Mouse (Mus musculus) kidney, postnatal 25 days (tissue): ENCODE results near the gene Sspo.

Source experiments
- DNase-seq, 2 experiments: peaks; one replicate each; pipeline ENCODE4 v3.0.0; 2021; ENCODE audit warnings: mixed read lengths in 2 of 2

Sspo gene

DNA sequence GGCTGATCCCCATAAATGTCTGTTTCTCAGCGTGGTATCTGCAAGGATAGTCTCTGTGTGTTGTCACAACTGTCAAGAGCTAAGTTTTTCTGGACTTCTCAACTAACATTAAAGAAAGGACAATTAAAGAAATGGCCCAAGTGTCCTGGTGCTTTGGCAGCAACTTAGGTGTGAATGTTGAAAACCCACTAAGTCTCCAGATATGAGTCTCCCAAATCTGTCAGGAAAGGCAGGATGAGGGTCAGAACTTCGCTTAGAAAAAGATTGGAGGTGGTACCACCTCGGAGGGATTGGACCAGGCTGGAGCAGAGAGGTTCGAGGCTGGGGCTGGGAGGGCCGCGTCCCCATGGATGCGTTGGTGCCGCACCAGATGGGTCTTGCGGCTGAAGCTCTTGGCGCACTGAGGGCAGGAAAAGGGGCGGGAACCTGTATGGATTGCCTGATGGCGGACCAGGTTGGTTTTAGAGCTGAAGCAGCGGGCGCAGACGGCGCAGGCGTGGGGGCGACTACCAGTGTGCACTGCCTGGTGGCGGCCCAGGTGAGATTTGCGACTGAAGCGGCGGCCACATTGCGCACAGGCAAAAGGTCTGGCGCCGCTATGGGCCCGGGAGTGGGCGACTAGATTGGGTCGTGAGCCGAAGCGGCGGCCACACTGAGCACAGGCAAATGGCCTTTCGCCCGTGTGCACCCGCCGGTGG lies 10.2 kb upstream of the Sspo start:
- DNase-seq: no peak

DNA sequence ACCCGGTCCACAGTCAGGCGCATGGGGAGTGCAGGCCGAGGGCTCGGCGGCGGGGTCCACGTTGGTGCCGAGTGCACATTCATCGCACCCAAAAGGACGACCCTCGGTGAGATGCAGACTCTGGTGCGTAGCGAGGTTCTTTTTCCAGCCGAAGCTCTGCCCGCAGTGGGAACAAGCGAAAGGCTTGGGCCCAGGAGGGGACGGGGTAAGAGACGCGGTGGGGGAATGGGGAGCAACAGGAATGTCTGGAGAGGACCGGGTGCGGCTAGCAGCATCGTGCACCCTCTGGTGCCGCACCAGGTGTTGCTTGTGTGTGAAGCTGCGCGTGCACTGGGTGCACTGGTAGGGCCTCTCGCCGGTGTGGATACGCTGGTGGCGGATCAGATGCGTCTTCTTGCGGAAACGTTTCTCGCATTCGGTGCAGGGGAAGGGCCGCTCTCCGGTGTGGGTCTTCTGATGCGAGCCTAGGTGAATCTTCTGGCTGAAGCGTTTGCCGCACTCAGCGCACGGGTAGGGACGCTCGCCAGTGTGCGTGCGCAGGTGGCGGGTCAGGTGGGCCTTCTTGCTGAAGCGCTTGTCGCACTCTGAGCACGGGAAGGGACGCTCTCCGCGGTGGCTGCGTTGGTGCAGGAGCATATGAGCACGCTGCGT lies 9.4 kb upstream of the Sspo start:
- no peak for DNase-seq

GRCm38 (mm10) chr6:48439654-48440053 lies 8.4 kb upstream of the Sspo start:
- no peak for DNase-seq

GRCm38 (mm10) chr6:48440306-48441014 lies 7.6 kb upstream of the Sspo start:
- peak; percentile 35 to 69 for DNase-seq

DNA sequence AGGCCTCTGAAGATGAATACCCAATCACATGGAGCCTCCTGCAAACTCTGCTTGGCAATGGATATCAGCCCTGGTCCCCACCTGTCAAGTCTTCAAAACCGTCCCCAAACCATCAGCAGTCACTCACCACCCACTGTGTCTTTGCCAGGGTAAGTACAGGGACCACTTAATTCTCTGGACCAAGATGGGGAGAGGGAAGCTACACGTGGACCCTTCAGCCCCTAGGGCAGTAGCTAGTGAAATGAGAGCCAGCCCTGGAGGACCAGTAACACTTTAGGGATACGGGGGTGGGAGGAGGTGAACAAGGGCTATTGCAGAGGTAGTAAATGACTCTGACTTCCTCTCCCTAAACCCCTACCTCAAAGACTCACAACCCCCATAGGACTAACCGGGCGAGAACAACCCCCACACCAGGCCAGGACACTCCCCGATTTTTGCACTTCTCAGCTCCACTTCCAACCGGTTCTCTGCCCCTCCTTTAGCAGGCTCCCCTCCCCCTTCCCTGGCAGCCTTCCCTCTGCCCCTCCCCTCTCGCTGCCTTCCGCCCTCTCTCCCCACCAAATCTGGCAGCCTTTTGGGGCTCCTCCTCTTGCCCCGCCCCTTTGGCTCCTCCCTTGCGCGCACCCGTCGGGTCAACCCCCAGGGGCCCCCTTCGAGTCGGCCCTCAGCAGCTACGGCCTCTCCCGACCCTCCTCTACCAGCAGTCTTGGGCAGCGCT lies 4.3 kb upstream of the Sspo start:
- peak; percentile 97 to 99 for DNase-seq

DNA sequence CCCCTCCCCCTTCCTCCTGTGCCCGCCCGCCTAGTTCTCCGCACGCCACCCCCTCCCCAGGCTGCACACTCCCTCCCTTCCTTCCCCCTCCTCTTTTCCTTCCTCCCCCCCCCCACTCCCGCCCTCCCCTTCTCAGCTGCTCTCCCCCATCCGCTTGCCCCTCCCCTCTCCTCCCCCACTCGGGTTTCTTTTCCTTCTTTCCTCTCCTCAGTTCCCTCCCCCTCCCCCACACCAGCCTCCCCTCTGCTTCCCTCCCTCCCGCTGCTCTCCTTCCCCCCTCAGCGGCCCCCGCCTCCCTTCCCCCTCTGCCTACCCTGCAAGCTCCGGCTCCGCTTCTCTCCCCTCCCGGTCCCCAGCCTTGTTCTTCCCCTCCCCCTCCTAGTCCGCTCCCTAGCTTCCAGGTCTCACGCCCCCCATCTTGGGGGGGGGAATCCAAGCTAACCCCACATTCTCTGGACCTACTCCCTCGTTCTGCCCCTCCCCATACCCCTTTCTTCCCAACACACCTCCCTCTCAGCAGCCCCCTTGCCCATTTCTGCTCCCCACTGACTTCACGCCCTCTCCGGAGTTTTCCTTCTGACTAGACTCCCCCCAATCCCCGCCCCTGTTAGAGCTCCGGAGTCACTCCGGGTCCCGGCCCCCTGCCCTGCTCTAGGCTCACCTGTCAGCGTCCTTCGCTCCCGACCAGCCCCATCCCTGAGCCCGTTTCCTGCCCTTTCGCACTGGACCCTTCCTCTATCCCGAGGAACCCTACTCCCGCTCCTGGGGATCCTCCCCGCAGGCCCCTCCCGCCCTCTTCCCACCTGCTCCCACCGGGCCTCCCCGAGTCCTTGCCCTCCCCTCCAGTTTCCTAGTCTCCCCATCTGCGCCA lies 3.5 kb upstream of the Sspo start:
- DNase-seq: peak; percentile 96 to 97

DNA sequence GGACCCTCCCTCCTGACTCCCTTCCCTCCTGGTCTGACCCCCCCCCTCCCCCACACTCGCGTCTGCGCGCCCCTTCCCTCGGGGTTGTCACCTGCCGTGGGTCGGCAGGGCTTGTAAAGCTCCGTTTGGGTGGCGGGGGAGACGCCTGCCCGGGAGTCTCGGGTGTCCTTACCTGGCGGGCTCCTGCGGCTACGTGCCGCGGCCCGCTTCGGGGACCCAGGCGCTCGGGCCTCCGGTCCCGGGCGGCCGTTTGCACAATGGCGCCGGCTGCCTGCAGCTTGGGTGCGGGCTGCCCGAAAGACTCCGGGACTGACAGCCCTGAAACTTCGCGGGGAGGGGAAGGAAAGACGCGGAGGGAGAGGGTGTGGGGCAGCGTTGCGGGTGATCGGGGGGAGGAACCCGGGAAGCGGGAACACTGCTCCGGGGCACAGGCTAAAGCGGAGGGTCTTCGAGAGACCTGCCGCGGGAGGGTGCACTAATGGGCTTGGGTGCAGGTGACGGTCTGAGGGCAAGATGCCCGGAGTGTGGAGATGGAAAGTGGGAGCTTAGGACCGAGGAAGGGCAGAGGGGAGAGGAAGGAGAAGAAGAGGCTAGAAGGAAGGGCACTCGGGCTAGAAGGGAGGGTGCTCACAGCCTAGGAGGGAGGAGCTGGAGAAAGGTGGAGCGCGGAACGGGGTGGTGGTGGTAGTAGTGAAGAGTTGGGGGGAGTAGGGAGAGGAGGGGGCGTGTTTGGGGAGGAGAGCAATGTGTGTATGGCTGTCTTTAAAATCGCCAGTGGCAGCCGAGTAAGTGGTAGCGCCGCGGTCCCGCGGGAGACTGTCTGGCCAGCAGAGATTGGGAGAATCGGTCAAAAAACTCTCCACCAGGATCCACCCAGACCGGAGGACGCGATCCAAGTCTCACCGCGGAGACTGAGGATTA lies 2.6 kb upstream of the Sspo start, which contains the start of gene Zfp467:
Gene Zfp467, minus strand, starts transcription at position 645 of the 921 bp plus-strand sequence.
- peak; percentile 76 to 88 for DNase-seq

GRCm38 (mm10) chr6:48446256-48446655 lies 1.8 kb upstream of the Sspo start:
- no peak for DNase-seq

DNA sequence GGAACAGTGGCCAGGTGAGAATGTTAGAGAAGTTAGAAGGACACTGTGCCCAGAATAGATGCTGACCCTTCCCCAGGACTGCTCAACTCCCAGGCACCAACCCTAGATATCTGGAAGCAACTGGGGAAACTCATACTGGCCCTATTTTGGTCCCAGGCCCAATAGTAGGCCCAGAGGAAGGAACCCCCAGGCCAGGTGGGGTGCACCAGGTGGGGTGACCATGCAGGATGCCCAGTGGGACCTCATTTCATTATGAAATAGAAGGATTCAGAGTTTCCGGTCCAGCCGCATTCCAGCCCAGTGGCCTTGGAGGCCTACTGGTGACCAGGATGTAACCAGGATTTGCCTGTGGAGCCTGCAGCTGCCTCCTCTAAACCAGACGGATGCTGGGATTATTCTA lies 1.1 kb upstream of the Sspo start:
- no peak for DNase-seq

DNA sequence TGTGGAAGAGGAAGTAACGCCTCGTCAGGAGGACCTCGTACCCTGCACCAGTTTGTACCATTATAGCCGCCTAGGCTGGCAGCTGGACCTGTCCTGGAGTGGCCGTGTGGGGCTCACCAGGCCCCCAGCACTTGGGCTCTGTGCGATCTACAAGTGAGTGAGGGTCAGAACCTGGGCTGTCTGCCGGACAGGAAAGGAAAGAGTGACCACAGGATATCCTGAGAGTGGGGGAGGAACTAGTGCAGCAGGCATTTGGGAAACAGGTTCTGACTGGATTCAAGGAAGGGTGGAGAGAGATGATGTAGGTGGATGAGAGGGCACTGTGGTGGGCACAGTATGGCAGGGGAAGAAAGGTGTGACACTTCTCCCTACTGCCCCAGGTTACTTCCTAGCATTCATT lies 498 bp downstream of the Sspo start:
- DNase-seq: no peak

- DNase-seq: no peak
Observed at GRCm38 (mm10) chr6:48452151-48452550, 4.1 kb downstream of the Sspo start.

- DNase-seq: peak; percentile 66 to 75
Observed at GRCm38 (mm10) chr6:48452771-48453170, 4.7 kb downstream of the Sspo start.

GRCm38 (mm10) chr6:48464966-48465679 lies 17.1 kb downstream of the Sspo start:
- peak in 1 of 2 experiments; percentile 14 for DNase-seq

DNA sequence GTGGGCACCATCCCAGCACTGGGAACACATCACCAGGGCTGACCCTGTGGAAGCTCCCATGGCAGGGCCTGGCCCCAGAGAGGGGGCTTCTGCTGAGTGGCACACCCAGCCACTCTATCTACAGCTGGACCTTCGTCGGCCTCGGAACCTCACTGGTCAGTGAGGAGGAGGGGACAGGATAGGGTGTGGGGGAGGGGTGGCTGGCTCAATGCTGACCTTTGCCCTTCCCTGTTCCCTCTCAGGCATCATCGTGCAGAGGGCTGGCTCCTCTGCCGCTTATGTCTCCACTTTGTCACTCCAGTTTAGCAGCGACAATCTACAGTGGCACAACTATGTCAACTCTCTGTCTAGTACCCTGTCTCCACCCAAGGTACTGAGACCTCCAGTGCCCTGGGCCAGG lies 18.7 kb downstream of the Sspo start:
- peak; percentile 32 to 61 for DNase-seq

DNA sequence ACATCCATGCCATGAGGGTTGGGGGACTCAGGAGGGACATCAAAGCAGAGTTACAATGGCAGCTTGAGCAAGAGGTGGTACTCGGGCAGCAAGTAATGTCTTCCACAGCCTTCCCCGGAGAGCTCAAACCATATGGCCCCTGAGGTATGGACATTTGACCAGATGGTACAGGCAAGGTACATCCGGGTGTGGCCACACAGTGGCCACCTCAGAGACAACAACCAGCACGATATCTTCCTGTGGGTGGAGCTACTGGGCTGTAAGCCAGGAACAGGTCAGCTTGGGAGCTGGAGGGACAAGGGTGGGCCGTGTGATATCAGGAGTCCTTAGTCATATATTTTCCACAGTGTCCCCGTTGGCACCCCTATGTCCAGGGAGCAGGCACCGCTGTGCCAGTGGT lies 19.5 kb downstream of the Sspo start:
- no peak for DNase-seq

GRCm38 (mm10) chr6:48470739-48471138 lies 22.7 kb downstream of the Sspo start:
- no peak for DNase-seq

- DNase-seq: peak; percentile 51 to 81
Observed at GRCm38 (mm10) chr6:48478446-48478845, 30.4 kb downstream of the Sspo start.

GRCm38 (mm10) chr6:48482501-48482900 lies 34.5 kb downstream of the Sspo start:
- no peak for DNase-seq

- peak in 1 of 2 experiments; percentile 14 for DNase-seq
Observed at GRCm38 (mm10) chr6:48487747-48488725, 40.0 kb downstream of the Sspo start.
